Mouse (Mus musculus): ENCODE results near the gene Limd1. TPM values are rescaled to one million over a fixed set of nuclear protein-coding genes. Genes with fewer than 3 reads are reported as not detected.
A peak's percentile ranks its signal among the peaks of the same experiment; 100 is the strongest.

Limd1 gene
- polyA plus RNA-seq, 1 experiment from 2014 or later = 50.5 TPM

DNA sequence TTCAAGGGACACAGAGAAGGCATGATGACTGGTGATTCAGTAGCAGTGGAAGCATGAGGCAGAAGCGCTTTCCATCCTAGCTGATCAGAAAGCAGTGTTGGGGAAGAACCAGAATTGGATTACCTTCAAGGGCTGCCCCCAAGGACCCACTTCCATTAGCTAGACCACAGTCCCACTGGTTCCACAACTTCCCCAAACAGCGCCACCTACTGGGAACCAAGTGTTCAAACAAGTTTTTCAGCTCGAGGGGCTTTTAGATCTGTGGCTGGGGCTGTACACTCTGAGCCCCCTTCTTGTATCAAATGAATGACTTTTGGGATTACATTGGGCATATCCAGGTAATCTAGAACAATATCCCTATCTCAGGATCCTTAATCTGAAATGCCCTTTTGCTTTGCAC is 45.2 kb downstream of the Limd1 start:
- Histone ChIP-seq H3K36me3 (peaks cover 24% of the 10 kb centered on the region), H3K9ac (no peak overlapping the region), H3K4me1 (peaks cover 21% of the 10 kb centered on the region), H3K27me3 (no peaks in the 10 kb centered on the region), H3K4me2 (no peak overlapping the region), H3K4me3 (replicated peaks) (no peak overlapping the region), H3K27ac (no peak overlapping the region), H3K9me3 (replicated peaks) (no peaks in the 10 kb centered on the region)
- ATAC-seq (replicated peaks; ENCODE audit: low FRiP score) = no peak
- WGBS = 39% methylated on average over 3 of the region's 3 CpGs

DNA sequence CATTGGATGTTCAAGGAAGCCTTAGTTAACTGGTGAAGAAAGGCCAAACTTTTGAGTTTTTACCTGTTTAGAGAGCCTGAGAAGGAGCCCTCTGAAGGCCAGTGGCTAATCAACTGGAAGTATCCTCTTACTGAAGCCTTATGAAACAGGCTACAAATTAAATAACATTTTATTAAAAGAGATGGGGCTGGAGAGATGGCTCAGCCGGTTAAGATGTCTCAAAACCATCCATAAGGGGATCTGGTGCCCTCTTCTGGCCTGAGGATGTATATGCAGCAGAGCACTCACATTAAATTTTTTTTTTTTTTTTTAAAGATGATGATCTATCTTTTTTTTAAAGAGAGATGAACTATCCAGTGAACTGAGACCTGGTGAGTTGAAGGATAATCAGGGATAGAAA is 46.6 kb downstream of the Limd1 start:
- Histone ChIP-seq H3K9ac (no peak overlapping the region), H3K4me3 (replicated peaks) (no peak overlapping the region), H3K4me2 (no peak overlapping the region), H3K9me3 (replicated peaks) (no peaks in the 10 kb centered on the region), H3K27ac (no peak overlapping the region), H3K27me3 (no peaks in the 10 kb centered on the region), H3K4me1 (peaks cover 18% of the 10 kb centered on the region), H3K36me3 (peaks cover 10% of the 10 kb centered on the region)
- WGBS = 0% methylated on average over 1 of the region's 1 CpGs
- no peak for ATAC-seq (replicated peaks; ENCODE audit: low FRiP score)

DNA sequence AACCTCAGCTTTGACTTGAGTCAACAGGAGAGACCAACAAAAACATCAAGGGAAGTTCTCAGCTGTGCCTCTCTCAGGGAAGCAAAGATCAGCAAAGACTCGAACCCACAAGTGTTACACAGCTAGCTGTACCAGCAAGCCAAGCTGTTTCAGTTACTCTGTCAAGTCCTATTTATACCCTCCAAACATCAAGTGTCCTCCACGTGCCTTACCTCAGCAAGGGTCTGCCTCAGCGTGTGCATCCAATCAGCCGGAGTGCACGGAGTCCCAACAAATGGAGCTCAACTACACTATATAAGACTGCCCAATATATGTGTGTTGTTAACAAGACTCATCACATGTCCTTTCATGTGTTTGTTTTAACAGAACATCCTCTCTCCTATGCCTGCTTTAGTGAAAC is 48.0 kb downstream of the Limd1 start:
- ATAC-seq (replicated peaks; ENCODE audit: low FRiP score) = no peak
- H3K9me3 ChIP-seq (replicated peaks) = no peaks in the 10 kb centered on the region
- WGBS = 74% methylated on average over 5 of the region's 5 CpGs
- H3K27ac ChIP-seq = no peak overlapping the region
- H3K4me2 ChIP-seq = no peak overlapping the region
- no peaks in the 10 kb centered on the region for H3K27me3 ChIP-seq
- H3K4me1 ChIP-seq = peaks cover 20% of the 10 kb centered on the region
- no peak overlapping the region for H3K4me3 ChIP-seq (replicated peaks)
- H3K9ac ChIP-seq = no peak overlapping the region
- H3K36me3 ChIP-seq = no peaks in the 10 kb centered on the region

DNA sequence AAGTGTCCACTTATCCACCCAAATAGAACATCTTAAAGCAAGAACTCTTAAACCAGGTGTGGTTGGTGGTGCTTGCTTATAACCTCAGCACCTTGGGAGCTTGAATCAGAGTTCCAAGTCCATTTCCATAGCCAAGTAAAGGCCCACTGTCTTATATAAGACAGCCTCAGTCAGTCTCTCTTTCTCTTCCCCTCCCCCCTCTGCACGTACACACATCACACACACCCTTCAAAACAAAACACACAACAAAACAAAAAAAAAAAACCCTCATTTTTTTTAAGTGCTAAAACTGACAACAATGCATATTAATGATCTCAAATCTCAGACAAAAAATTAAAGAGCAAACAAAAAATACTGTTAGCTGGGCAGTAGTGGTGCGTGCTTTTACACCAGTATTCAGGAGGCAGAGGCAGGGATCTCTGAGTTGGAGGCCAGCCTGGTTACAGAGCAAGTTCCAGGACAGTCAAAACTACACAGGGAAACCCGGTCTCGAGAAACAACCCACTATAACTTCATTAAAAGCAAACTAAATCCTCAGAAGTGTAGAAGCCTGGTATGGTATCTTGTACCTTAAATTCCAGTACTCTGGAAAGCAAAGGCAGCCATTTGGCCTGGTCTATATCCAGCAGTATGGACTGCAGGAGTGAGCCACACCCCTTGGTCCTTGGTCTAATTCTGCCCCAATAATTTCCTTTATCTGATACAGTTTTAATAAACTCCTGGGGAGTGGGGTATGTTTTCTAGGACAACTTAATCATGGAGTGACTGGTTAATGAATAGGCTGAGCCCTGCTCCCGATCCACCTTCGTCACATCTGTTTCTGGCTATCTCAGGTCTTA is 49.8 kb downstream of the Limd1 start:
- H3K27me3 ChIP-seq = no peaks in the 10 kb centered on the region
- H3K36me3 ChIP-seq = no peaks in the 10 kb centered on the region
- H3K4me2 ChIP-seq = peak overlapping the region; percentile 61
- H3K4me1 ChIP-seq = peaks cover 33% of the 10 kb centered on the region
- WGBS = 27% methylated on average over 6 of the region's 6 CpGs
- peak overlapping the region; percentile 84 for H3K4me3 ChIP-seq (replicated peaks)
- peak overlapping the region; percentile 91 for H3K27ac ChIP-seq
- H3K9ac ChIP-seq = peak overlapping the region; percentile 41
- no peaks in the 10 kb centered on the region for H3K9me3 ChIP-seq (replicated peaks)
- ATAC-seq (replicated peaks; ENCODE audit: low FRiP score) = no peak

DNA sequence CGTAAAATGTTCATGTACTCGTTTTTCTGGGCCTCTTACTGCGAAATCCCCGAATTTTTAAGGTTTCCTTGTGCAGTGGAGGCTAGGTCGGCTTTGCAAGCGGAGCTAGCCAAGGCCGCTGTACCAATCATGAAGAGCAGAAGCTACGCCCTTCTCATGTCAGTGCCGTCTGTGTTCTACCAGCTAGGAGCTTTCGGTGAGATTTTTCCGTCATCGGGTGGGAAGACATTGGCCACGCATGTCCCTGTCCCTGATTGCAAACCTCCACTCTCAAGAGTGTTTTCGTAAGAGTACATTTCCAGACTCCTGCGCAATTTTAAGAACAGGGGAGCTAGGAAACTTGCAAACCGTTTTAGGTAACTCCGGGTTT is 50.4 kb downstream of the Limd1 start:
- no peaks in the 10 kb centered on the region for H3K9me3 ChIP-seq (replicated peaks)
- H3K27ac ChIP-seq = peak overlapping the region; percentile 91
- WGBS = under 1% methylated on average over 17 of the region's 17 CpGs
- peak; percentile 46 for ATAC-seq (replicated peaks; ENCODE audit: low FRiP score)
- peak overlapping the region; percentile 41 for H3K9ac ChIP-seq
- peak overlapping the region; percentile 61 for H3K4me2 ChIP-seq
- peak overlapping the region; percentile 84 for H3K4me3 ChIP-seq (replicated peaks)
- H3K27me3 ChIP-seq = no peaks in the 10 kb centered on the region
- no peaks in the 10 kb centered on the region for H3K36me3 ChIP-seq
- H3K4me1 ChIP-seq = peaks cover 33% of the 10 kb centered on the region

DNA sequence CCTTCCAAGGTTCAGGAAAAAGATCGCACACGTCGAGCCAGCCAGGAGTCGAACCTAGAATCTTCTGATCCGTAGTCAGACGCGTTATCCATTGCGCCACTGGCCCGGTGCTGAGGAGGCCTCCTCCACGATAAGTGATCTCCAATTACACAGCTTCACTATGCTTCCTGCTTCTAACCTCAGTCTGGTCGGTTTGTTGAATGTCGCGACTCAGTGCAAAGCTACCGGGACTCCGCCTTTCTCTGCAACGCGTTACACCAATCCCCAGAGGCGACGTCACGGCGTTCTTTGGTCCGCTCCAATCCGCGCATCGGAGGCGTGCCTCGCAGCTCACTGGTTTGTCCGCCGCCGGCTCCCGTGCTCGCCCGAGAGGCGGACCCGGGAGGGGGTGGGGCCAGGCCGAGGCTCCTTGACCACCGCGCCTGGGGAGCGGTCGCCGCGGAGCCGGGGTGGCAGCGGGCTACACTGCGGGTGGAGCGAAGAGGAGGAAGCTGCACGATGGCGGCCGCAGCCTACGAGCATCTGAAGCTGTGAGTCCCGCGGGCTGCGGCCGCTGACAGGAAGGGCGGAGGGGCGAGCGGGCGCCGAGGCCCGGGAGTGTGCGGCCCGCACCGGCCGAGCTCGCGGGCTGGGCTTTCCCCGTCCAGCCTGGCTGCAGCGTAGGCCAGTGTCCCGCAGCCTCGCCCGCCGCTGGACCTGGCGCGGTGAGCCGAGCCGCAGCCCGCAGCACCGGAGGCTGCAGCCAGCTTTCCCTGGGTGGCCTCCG is 51.1 kb downstream of the Limd1 start, which contains the start of gene Sacm1l:
TSS of gene Sacm1l (plus strand) at position 368 of the 766 bp plus-strand sequence.
- Histone ChIP-seq H3K27ac (peak within 1 kb of the TSS; percentile 96), H3K27me3 (no peaks in the 10 kb centered on the region), H3K4me2 (peak within 1 kb of the TSS; percentile 64), H3K4me1 (peaks cover 33% of the 10 kb centered on the region), H3K36me3 (no peaks in the 10 kb centered on the region), H3K9me3 (replicated peaks) (no peaks in the 10 kb centered on the region), H3K9ac (peak within 1 kb of the TSS; percentile 97), H3K4me3 (replicated peaks) (peak within 1 kb of the TSS; percentile 84)
- under 1% methylated on average over 66 of the region's 79 CpGs for WGBS
- peak; percentile 99 for ATAC-seq (replicated peaks; ENCODE audit: low FRiP score)

DNA sequence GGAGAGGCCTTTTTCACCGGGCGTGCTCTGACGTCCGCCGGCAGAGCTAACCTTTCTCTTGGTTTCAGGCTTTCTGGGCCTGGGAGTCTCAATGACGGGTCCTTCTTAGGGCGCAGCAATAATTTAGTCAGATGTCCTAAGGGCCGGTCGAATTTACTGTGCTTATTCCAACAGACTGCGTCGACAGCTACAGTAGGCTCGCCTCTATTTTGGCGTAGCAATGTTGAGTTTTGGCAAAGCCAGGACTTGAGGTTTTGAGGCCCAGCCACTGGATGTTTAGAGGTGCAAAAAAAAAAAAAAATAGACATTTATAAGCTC is 51.6 kb downstream of the Limd1 start:
- H3K9ac ChIP-seq = peak overlapping the region; percentile 97
- no peak for ATAC-seq (replicated peaks; ENCODE audit: low FRiP score)
- H3K9me3 ChIP-seq (replicated peaks) = no peaks in the 10 kb centered on the region
- no peaks in the 10 kb centered on the region for H3K27me3 ChIP-seq
- peak overlapping the region; percentile 96 for H3K27ac ChIP-seq
- H3K4me1 ChIP-seq = peaks cover 30% of the 10 kb centered on the region
- H3K4me2 ChIP-seq = peak overlapping the region; percentile 64
- H3K36me3 ChIP-seq = no peaks in the 10 kb centered on the region
- peak overlapping the region; percentile 84 for H3K4me3 ChIP-seq (replicated peaks)
- WGBS = 0% methylated on average over 13 of the region's 13 CpGs

DNA sequence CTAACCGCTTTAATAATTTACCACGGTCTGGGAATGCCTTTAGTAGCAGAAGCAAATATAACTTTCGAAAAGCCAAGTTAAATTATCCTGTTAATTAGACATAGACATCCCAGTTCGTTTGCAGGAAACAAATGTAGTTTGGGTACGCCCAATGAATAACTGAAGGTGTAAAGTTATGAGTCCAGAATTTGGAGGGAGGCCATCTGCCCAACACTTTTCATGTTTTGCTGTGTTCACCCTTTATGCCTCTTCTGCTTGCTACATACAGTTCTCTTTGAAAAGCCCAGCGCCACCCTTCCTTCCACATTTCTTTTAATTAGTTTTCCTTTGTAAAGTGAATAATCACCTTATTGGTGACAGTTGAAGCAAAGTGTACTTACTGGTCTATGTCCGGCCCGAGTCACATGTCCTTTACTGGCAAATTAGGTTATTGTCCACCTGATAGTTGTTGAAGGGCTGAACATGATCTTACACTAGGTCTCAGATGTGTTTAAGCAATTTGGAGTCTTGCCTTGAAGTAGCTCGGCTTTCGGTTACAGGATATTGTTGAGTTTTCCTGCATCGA is 52.1 kb downstream of the Limd1 start:
- peak overlapping the region; percentile 64 for H3K4me2 ChIP-seq
- no peaks in the 10 kb centered on the region for H3K27me3 ChIP-seq
- no peak for ATAC-seq (replicated peaks; ENCODE audit: low FRiP score)
- peak overlapping the region; percentile 97 for H3K9ac ChIP-seq
- WGBS = 27% methylated on average over 11 of the region's 11 CpGs
- no peaks in the 10 kb centered on the region for H3K9me3 ChIP-seq (replicated peaks)
- peak overlapping the region; percentile 96 for H3K27ac ChIP-seq
- peaks cover 30% of the 10 kb centered on the region for H3K4me1 ChIP-seq
- H3K36me3 ChIP-seq = peaks cover 2% of the 10 kb centered on the region; the same call in 1 of the 2 replicates
- H3K4me3 ChIP-seq (replicated peaks) = peak overlapping the region; percentile 84

DNA sequence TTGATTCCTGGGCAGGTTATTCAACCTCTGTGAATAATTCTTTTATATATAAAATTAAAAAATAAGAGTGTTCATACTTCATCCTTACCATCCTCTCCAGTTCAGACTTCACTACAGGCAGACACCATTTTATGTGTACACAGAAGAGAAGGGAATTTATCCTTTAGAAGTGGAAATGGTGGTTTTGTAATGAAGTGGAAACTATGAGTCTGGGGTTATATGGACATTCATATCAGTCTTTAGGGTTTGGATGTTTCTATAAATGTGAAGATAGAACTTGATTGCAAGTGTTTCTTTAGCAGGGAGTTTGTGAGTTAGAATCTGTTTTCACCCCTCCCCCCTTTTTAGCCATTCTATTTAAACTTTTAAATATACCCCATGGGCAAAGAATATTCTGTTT is 52.7 kb downstream of the Limd1 start:
- Histone ChIP-seq H3K36me3 (peaks cover 5% of the 10 kb centered on the region; the same call in 1 of the 2 replicates), H3K4me2 (peak overlapping the region; percentile 64), H3K9ac (peak overlapping the region; percentile 97; the same call in 1 of the 2 replicates), H3K27ac (peak overlapping the region; percentile 96; the same call in 1 of the 2 replicates), H3K4me3 (replicated peaks) (peak overlapping the region; percentile 84), H3K4me1 (peaks cover 30% of the 10 kb centered on the region), H3K27me3 (no peaks in the 10 kb centered on the region), H3K9me3 (replicated peaks) (no peaks in the 10 kb centered on the region)
- ATAC-seq (replicated peaks; ENCODE audit: low FRiP score) = no peak

DNA sequence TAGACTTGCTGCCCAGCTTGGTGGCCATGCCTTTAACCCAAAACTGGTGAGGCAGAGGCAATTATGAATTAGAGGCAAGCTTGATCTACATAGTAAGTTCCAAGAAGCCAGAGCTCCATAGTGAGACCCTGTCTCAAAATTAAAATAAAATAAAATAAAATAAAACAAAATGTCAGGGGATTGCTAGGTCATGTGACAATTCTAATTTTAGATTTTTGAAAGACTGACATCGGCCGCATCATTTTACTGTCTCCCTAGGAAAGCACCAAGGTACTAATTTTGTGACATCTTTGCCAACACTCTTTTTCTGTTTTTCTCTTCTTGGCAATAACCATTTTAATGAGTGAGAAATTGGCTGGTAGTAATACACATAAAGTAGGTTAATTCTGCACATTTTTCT is 58.1 kb downstream of the Limd1 start:
- H3K9ac ChIP-seq = no peak overlapping the region
- H3K9me3 ChIP-seq (replicated peaks) = no peaks in the 10 kb centered on the region
- H3K4me3 ChIP-seq (replicated peaks) = no peak overlapping the region
- H3K27me3 ChIP-seq = no peaks in the 10 kb centered on the region
- H3K4me2 ChIP-seq = no peak overlapping the region
- peaks cover 5% of the 10 kb centered on the region; the same call in 1 of the 2 replicates for H3K36me3 ChIP-seq
- no peak overlapping the region for H3K27ac ChIP-seq
- WGBS = 93% methylated on average over 2 of the region's 2 CpGs
- peaks cover 32% of the 10 kb centered on the region for H3K4me1 ChIP-seq
- ATAC-seq (replicated peaks; ENCODE audit: low FRiP score) = no peak

DNA sequence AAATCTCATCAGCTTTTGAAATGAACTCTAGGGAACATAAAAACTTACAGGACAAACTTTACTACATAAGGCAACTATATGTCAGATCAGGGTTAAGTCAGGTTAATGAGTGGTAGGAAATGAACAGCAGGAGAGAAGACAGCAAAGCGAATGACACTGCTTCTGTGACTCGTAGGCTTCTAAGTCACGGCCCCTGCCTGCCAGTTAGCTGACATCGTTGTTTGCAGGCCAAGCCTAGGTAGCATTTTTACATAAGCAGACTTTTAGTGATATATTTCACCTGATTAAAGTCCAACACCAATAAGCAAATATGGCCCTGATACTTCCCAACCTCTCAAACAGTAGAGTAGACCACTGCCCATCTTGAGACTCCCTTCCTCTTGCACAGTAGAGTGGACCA is 59.7 kb downstream of the Limd1 start:
- Histone ChIP-seq H3K9me3 (replicated peaks) (no peaks in the 10 kb centered on the region), H3K36me3 (peaks cover 10% of the 10 kb centered on the region), H3K4me1 (peaks cover 21% of the 10 kb centered on the region), H3K27me3 (no peaks in the 10 kb centered on the region), H3K4me2 (no peak overlapping the region), H3K4me3 (replicated peaks) (no peak overlapping the region), H3K27ac (no peak overlapping the region; the same call in 1 of the 2 replicates), H3K9ac (no peak overlapping the region)
- no peak for ATAC-seq (replicated peaks; ENCODE audit: low FRiP score)
- WGBS = 51% methylated on average over 4 of the region's 4 CpGs

DNA sequence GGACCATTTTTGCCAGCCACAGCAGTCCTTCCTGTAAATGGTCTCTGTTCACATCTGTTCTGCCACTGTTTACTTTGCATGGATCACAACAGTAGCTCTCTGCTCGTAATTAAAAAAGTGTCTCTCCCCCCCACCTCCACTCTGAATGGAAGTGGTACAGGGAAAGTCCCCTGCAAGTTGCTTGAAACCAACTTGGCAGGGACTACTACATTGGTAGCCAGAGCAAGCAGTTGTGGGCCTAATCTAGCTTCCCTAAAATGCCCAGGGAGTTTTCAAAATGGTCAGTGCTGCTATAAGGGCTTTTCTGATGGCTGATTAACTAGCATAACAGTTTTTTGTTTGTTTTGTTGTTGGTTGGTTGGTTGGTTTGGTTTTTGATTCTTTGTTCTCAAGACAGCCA is 60.6 kb downstream of the Limd1 start:
- no peak overlapping the region for H3K4me3 ChIP-seq (replicated peaks)
- peaks cover 21% of the 10 kb centered on the region for H3K4me1 ChIP-seq
- peaks cover 18% of the 10 kb centered on the region for H3K36me3 ChIP-seq
- no peak overlapping the region for H3K9ac ChIP-seq
- 55% methylated on average over 1 of the region's 1 CpGs for WGBS
- no peaks in the 10 kb centered on the region for H3K27me3 ChIP-seq
- no peaks in the 10 kb centered on the region for H3K9me3 ChIP-seq (replicated peaks)
- H3K27ac ChIP-seq = 0 out of 2 replicates have a peak overlapping the region, but pooled peaks have one; percentile 4
- no peak overlapping the region for H3K4me2 ChIP-seq
- ATAC-seq (replicated peaks; ENCODE audit: low FRiP score) = no peak

Data from kidney, embryonic 15.5 days (tissue).